Mouse (Mus musculus): ENCODE results near the gene Rabggta. TPM values are rescaled to one million over a fixed set of nuclear protein-coding genes. Genes with fewer than 3 reads are reported as not detected.
A peak's percentile ranks its signal among the peaks of the same experiment; 100 is the strongest.

The Rabggta gene
- total RNA-seq (2015) (8.7 and 14.0 TPM in 2 replicates), total RNA-seq (2017) (12.6 and 14.0 TPM in 2 replicates)

DNA sequence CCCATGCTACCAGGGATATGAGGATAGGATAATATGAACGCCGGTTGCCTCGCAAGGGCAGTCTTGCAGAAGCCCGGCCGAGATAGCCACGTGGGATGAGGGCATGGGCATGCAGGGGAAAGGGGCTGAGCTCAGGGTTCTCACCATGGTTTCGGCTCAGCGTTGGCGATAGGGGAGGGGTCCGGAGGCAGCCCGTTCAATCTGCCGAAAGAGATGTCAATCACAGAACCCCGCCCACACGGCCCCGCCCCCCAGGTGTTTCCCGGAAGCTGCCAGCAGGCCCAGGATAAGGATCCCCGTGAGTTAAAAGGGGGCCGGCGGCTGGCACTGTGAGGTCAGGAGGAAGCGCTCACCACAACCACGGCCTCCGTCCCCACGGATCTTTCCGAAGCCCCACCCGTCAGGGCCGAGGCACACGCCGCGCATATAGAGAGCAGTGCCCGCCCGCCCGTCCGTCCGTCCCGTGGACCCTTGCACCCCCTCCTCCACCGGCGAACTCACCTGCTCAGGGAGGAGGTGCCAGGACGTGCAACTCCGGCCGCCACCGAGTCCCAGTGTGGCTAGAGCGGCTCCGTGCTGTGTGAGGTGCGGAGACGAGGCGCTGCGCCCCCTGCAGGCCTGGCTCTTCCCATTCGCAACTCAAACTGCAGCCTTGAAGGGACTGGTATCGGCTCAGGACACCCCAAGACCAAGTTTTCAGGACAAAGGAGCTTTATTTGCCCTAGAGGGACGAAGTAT lies at the start of gene Rabggta:
TSS of gene Rabggta (minus strand) at position 564 of the 738 bp plus-strand sequence.
- ATAC-seq (replicated peaks; ENCODE audit: poor library complexity), result peak; percentile 76

DNA sequence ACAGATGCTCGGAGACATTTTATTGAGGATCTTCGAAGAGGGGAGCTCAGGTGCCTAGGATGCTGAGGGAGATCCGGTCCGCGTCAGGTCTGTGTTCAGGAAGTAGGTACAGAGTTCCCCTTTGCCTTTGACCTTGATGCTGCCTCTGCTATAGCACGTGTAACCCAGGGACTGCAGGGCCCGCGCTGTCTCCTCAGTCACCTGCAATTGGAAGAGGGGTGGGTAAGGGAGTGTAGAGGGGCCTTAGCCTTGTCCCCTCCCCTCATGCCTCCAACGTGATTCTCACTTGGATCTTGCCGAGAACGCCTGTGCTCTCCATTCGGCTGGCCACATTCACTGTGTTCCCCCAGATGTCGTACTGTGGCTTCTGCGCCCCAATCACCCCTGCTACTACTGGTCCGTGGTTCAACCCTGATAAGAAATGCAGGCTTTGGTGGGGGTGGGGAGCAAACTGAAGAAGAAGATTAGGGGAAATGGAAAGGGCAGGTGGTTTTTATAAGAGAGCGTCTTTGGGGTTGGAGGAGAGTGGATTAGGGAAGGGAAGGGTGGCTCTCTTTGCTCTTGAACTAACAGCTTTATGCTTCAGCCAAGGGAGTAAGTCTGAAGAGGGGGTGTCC lies 47.1 kb upstream of the Rabggta start:
- ATAC-seq (replicated peaks; ENCODE audit: poor library complexity), result peak; percentile 11; the same call in 1 of the 2 replicates

DNA sequence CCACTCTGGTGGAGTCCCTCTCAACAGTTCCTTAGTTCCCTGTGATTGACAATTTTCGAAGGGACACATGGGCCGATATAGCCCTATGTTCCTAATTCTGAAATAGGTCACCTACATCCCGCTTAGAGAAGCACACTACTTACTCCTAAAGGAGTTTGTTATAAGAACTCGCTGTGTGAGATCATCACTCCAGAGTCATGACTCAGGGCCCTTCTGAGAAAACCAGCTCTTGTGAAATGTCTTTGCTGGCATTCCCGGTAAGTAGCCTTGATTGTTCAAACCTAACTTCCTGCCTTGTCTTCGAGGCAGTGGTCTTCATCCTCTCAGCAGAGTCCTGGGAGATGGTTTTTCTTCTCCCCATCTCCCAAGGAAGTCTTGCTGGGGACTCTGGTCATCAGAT lies 46.5 kb upstream of the Rabggta start:
- no peak for ATAC-seq (replicated peaks; ENCODE audit: poor library complexity)

DNA sequence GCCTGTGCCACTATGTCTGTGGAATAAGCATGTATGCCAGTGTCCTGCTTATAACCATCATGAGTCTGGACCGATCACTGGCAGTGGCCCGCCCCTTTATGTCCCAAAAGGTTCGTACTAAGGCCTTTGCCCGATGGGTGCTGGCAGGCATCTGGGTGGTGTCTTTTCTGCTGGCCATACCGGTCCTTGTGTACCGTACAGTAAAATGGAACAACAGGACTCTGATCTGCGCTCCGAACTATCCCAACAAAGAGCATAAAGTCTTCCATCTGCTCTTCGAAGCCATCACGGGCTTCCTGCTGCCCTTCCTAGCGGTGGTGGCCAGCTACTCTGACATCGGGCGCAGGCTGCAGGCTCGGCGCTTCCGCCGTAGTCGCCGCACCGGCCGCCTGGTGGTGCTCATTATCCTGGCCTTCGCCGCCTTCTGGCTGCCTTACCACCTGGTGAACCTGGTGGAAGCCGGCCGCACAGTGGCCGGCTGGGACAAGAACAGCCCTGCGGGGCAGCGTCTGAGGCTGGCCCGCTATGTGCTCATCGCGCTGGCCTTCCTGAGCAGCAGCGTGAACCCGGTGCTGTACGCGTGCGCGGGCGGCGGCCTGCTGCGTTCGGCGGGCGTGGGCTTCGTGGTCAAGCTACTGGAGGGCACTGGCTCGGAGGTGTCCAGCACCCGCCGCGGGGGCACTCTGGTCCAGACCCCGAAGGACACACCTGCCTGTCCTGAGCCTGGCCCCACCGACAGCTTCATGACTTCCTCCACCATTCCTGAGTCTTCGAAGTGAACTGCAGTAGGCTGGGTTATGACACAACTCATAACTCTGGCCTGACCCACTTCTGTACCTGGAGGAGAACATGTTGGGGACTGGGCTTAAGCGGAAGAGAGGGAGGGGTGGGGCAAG lies 45.7 kb upstream of the Rabggta start:
- ATAC-seq (replicated peaks; ENCODE audit: poor library complexity), result peak; percentile 29

DNA sequence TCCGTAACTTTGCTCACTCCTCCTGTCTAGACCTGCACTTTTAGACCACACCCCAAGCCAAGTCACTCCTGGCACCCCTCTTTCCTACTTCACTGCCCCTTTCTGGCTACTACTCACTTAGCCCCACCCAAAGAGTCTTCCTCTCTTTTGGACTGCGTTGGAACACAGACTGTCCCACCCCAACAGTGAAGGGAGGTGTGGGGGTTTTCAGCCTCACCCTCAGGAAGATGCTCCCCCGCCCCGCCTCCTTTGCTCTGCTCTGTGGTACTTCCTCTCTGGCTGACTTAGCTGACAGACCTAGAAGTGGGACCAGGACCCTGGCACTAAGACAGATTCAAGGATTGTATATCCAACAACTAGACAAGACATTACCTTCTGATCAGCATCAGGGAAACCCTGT lies 43.6 kb upstream of the Rabggta start, which contains the start of gene Ltb4r1:
TSS of gene Ltb4r1 (plus strand) at position 267 of the 400 bp plus-strand sequence.
- ATAC-seq (replicated peaks; ENCODE audit: poor library complexity), result peak; percentile 45

DNA sequence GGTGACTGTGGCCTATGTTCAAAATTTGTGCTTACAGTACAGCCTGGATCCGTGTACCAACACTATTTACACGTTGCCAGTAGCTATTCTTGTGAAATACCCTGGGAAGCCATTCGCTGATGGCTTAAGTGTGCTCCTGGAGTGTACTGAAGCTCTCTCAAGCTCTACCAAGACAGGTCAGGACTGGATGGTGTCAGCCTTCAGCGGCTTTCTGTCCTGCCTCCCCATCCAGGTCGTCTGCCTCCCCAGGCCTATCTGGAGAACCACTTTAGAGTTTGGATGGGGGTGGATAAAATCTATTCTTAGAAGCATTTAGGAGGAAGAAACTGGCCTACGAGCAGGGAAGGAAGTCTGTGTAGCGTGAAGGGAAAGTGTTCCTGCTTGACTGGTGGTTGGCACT lies 41.1 kb upstream of the Rabggta start:
- no peak for ATAC-seq (replicated peaks; ENCODE audit: poor library complexity)

DNA sequence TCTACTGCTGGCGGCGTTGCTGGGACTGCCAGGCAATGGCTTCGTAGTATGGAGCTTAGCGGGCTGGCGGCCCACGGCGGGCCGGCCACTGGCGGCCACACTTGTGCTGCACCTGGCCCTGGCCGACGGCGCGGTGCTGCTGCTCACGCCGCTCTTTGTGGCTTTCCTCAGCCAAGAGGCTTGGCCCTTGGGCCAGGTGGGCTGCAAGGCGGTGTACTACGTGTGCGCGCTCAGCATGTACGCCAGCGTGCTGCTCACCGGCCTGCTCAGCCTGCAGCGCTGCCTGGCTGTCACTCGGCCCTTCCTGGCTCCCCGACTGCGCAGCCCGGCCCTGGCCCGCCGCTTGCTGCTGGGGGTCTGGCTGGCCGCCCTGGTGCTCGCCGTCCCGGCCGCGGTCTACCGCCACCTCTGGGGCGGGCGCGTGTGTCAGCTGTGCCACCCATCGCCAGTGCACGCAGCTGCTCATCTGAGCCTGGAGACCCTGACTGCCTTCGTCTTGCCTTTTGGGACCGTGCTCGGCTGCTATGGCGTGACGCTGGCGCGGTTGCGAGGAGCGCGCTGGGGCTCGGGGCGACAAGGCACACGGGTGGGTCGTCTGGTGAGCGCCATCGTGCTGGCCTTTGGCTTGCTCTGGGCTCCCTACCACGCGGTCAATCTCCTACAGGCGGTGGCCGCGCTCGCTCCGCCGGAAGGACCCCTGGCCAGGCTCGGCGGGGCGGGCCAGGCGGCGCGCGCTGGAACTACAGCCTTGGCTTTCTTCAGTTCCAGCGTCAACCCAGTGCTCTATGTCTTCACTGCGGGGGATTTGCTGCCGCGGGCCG lies 40.1 kb upstream of the Rabggta start:
- ATAC-seq (replicated peaks; ENCODE audit: poor library complexity), result peak; percentile 18; the same call in 1 of the 2 replicates

DNA sequence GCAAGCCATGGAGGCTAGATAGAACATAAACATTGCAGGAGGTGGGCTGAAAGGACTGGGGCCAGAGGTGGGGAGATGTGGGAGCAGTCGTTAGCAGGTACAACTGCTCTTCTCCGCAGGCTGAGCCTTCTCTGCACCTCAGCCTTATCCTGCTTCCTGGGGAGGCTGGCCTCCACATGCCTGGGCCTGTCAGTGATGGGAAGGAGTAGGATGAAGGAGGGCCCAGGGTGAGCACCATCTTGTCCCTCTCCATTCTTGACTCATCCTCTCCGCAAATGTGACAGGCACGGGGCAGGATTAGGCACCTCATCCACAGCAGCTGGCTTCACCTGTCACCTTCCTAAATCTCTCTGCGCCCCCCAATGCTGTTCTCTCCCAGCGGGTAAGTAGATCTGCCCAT lies 39.1 kb upstream of the Rabggta start, which contains the start of gene Ltb4r2:
TSS of gene Ltb4r2 (plus strand) at position 266 of the 400 bp plus-strand sequence.
- ATAC-seq (replicated peaks; ENCODE audit: poor library complexity), result no peak

DNA sequence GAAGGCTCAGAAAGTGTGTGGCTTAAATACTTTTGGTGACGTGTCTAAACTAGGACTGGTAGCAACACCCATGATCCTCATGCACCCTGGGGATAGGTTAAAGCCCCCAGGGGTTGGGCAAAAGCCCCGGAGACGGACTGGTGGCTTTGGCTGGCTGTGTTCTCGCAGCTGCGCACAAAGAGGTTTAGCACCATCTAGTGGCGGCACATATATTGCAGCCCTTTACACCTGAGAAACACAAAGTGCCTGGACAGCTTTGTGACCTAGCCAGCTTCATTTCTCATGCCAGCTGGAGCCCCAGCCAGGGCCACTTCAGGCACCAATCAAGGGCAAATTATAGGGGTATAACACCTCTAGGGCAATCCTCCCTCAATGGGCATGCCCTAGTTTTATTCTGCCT lies 38.1 kb upstream of the Rabggta start:
- ATAC-seq (replicated peaks; ENCODE audit: poor library complexity), result 0 out of 2 replicates have a peak, but pooled peaks have one; percentile 15

DNA sequence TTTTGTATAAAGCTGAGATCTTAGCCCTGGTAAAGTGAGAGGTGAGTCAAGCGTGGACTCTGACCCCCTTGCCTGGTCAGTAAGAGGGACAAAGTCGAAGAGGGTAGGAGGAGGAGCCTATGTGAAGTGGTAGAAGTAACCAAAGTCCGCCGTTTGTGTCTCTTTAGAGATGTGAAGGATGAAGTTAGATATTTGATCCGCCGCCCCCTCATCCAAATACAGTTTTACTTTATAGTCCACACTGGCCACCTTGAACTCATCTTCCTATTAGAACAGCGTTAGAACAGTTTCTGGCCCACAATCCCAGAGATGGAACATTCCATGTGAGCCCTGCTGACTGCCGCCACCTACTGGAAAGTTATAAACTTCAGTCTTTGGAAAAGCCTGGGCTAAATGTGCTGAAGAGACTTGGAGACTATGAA lies 36.3 kb upstream of the Rabggta start, which contains the start of gene Cideb:
TSS of gene Cideb (minus strand) at position 96 of the 422 bp plus-strand sequence.
- ATAC-seq (replicated peaks; ENCODE audit: poor library complexity), result peak; percentile 49

DNA sequence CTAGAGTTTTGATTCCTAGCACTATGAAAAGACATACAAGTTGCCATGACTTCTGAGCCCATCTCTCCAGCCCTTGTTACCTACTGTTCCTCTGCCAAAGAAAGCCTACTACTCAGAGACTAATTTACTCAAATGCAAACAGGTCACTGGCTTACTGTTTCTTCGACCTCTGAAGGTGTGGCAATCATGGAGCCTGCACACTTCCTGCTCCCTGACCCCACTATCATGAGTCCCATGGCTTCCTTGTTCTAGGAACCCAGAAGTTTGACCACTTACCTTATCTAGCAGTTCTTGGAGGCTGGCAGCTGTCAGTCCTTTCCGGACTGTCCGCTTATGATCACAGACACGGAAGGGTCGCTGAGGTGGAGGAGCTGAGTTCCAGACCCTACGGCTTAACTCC lies 35.5 kb upstream of the Rabggta start:
- no peak for ATAC-seq (replicated peaks; ENCODE audit: poor library complexity)

DNA sequence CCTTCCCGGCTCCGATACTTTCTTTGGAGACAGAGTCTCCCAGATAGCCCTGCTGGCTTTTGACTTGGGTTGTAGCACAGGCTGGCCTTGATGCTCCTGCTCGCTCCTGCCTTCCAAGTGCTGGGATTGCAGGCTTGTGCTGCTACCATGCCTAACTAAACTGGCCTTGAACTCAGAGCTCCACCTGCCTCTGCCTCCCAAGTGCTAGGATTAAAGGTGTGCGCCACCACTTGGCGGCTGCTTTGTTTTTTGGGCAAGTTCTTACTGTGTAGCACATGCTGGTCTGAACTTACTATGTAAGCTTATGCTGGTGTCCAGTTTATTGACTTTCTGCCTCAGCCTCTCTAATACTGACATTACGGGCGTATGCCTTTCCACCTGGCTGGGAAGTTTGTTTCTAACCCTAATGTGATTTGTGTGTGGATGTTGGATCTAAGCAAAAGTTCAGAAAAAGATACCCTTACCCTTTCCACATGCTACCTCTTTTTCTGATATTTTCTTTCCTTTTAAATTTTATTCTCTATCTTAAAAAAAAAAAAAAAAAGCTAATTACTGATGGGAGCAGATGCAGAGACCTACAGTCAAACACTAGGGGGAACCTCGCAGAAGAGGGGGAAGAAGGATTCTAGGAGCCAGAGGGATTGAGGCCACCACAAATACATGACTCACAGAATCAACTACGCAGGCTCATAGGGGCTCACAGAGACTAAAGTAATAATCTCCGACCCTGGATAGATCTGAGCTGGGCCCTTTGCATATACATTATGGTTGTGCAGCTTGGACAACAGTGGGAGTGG lies 25.2 kb upstream of the Rabggta start:
- ATAC-seq (replicated peaks; ENCODE audit: poor library complexity), result no peak

DNA sequence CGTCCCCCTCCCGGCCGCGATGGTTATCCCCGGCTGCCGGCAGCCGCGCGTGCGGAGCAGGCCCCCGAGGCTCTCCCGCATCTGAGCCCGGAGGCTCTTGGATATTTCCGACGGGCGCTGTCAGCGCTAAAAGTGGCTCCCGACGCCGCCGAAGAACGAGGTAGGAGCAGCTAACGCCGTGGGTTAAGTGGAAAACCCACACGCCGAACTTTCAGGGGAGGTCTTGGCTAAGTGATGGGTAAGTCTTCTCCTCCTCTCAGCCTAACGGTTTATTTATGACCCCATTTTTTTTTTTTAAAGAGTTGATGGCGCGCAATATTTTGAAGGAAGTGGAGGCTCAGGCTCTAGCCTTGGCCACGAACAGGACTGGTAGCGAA lies 23.8 kb upstream of the Rabggta start:
- no peak for ATAC-seq (replicated peaks; ENCODE audit: poor library complexity)

DNA sequence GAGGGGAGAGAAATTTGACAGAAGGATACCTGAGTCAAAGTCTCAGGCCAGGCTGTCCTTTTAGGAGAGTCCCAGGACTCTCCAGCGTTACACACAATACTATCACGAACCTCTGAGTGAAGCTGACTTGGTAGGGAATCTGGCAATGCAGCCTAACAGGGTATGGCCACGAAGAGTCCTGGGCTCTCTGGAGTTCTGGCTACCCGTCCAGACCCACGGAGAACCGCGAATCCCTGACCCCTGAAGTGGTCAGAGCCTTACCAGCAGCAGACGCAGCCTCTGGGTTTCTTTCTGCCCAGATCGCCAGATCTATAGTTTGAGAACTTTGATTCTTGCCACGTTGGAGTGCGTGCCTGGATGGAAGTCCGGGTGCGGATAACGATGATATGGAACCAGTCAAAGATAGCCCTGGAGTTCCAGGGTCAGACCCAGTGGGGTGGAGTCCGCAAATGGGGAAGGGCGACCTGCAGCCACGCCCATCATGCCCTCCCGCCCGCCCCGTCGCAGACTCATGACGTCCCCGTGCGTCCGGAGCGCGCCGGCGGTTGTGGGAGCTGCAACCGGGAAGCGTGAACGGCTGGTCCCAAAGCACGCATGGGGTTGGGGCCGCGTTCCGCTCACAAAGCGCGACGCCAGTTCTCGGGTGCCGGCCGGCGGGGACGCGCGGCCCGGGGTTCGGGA lies 23.3 kb upstream of the Rabggta start, which contains the start of the genes Dhrs1 and Nop9:
TSS of gene Dhrs1 (minus strand) at position 511 of the 681 bp plus-strand sequence.
TSS of gene Nop9 (plus strand) at position 514 of the 681 bp plus-strand sequence.
- peak; percentile 87 for ATAC-seq (replicated peaks; ENCODE audit: poor library complexity)

DNA sequence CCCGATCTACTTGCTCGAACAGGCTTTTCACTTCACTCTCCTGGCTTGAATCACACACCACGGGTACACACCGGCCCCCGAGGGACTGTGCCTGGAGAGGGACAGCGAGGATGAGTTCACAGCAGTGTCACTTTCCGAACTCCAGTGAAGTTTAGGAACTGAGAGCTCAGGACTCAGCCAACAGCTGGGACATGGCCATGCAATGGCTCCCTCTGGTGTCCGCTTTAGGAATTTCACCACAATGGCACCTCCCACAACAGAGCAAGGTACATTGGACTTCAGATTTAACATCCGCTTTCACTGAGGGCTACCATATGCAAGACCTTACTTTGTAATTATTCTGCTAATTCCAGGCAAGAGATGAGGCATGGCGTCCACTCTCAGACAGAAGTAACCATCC lies 21.6 kb upstream of the Rabggta start:
- peak; percentile 84 for ATAC-seq (replicated peaks; ENCODE audit: poor library complexity)

DNA sequence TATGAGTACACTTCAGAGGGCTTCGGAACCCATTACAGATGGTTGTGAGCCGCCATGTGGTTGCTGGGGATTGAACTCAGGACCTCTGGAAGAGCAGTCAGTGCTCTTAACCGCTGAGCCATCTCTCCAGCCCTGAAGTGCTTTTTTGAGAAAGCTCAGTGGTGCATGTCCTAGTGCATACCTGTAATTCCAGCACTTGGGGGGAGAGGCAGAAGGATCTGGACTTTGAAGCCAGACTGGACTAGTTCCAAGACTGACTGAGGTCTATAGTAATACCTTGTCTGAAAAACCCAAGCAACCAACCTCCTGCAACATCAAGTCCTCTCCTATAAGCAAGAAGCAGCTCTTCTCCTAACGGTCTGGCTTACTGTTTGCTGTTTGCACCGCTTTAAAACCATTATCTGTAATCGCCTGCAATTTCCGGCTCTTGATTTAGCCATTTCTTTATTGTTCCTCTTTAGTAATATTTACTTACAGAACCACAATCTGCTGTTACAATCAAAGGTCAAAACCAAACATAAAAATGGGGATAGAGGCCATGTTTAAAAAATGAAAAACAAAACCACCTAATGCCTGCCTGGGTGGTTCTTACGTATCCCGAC lies 15.1 kb upstream of the Rabggta start:
- peak; percentile 42; the same call in 1 of the 2 replicates for ATAC-seq (replicated peaks; ENCODE audit: poor library complexity)

DNA sequence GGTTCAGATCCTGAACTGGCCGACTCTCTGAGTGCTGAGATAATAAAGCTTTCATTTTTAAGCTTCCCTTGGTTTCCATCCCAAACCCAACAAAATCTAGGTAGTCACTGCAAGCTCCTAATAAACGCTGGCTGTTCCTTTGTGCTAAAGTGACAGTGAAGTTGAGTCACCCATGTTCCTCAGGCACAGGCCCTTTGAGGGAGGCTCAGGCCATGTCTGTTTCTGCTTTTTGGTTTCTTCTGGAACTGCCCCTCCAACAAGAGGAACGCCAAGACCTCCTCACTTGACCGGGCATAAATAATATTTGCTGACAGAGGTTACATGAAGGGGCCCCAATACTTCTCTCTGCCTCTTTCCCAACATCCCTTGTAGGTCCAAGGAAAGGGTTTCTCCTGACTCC lies 13.7 kb upstream of the Rabggta start:
- ATAC-seq (replicated peaks; ENCODE audit: poor library complexity), result 0 out of 2 replicates have a peak, but pooled peaks have one; percentile 29

DNA sequence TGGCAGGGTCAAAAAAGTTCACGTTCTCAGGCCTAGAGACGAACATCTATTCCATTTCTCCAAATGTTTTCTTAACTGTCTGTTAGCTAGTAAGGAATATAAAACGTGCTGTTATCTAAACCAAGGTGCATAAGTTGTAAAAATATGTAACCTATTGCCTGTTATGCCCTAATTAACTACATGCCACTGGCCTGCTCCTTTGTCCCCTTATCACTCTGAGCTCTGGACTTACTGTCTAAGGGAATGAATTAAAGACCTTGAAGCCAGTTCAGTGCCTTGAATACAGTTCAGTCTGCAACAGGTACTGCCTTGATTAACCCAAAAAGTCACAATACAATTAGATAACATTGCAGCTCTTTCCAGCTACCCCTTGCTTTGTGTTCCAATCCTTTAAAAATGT lies 13.3 kb upstream of the Rabggta start:
- no peak for ATAC-seq (replicated peaks; ENCODE audit: poor library complexity)
